Mouse (Mus musculus) thymus, postnatal 36 days (tissue): ENCODE measurements around the gene Fam219a.

Source experiments
- DNase-seq, 2 experiments: peaks; one replicate each; pipeline ENCODE4 v3.0.0; 2022; ENCODE audit warnings: mixed read lengths in 2 of 2

Gene Fam219a

DNA sequence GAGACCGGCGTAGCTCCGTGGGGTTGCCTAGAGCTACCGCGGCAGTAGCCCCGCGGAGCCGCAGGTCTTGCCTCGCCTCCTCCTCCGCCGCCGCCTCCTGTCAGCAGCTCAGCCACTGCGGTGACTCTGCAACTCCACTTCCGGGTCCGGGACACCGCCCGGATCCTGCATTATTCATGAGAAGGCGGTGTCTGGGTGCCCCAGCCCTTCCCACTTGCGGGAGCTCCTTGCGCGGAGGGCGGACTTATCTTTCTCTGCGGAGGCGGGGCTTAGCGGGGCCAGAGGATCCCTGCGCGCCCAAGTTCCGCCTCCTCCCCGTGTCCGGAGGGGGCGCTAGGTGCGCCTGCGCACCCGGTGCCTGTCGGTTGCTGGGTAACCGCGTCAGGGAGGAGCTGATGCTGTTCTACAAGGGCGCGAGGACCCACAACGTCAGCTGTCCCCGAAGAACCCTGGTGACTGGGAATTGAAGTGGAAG, at the start of gene Fam219a, which contains the start of gene Dnaic1:
Gene Fam219a, minus strand, starts transcription at position 128 of the 475 bp plus-strand sequence.
Gene Dnaic1, plus strand, starts transcription at position 365 of the 475 bp plus-strand sequence.
- DNase-seq = peak; percentile 97 to 99

DNA sequence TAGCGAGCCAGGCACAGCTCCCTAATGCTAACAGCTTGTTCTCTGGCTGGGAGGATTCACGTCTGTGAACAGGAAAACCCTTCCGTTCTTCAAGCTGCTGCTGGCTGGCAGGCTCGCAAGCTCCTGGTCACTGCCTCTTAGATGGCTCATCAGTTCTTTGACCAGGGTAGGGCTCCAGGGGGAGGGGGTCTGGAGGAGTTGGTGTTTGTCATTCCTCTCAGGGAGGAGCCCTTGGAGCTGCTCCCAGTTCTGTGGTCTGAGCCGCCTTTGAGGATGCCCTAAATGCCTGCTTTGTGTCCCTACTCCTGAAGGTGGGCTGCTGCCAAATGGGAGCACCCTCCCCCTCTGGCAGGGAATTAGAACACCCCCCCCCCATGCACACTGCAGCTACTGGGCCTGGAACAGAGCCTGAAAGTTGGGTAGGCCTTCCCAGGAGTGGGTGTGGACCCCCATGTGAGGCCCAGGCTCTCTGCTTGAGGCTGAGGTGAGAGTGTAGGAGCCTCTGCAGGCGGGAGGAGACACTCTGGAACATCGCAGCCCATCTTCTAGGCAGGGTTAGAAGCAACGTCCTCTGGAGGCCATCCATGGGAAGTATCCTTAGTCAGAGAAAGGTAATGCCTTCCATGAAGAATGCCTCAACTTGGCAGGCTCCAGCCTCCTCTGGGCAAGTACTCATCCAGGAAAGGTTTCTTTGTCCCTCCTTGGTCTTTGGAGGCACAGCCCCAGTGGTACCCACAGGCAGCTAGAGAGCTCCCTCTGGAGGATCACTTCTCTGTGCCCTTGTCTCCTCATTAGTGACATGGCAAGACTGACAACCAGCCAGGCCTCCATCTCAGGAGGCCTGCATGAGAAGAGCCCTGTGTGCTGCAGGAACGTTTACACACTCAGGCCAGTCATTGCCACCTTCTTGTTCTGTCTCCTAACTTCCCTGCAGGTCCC, 46.6 kb upstream of the Fam219a start:
- no peak for DNase-seq

DNA sequence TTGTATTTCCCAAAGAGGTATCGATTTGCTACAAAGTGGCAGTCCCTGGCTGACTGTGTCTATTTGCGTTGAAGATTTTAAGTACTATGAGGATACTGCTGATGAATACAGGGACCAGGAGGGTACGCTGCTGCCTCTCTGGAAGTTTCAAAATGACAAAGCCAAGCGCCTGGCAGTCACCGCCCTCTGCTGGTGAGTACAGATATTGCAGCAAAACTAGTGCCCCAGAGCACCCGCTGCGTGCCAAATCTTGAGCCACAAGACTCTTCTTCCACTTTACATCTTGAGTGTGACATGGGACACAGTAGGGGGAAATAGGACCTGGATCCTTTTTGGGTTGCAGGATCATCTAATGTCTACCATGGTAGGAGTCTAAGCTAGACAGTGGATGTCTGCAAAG, 44.8 kb upstream of the Fam219a start:
- peak; percentile 42 to 56 for DNase-seq

DNA sequence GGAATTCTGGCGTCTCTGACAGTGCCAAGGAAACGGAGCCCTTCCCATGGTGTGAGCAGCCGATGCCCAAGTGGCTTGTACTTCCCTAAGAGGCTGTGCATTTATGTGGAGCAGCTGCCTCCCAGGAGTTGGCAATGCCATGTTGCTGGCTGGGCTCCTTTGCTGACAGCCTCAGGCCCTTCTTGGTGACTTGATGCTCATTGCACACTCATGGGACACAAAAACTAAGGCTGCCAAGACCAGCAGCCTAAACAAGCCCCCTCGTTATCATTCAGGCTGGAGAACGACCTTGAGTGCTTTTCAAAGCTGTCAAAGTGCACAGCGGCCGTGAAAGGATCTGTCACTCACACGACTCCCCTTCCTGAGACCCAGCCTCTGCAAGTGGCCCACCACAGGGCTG, 42.8 kb upstream of the Fam219a start:
- DNase-seq = no peak

DNA sequence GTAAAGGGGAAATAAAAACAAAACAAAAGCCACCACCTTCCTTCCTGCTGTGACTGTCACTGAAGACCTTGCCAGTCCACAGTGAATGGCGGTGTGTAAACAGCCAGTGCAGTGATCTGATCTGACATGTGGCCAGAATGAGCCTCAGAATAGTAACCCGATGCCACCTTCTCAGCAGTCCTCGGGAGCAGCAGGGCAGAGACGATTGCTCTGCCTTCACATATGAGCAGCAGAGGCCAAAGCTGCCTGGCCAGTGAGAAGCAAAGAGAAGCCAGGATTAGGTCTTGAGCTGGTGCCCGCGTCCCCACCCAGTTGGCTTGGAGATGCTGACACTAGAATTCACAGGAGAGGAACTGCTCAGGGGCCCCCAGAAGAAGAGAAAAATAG, 41.2 kb upstream of the Fam219a start:
- no peak for DNase-seq

DNA sequence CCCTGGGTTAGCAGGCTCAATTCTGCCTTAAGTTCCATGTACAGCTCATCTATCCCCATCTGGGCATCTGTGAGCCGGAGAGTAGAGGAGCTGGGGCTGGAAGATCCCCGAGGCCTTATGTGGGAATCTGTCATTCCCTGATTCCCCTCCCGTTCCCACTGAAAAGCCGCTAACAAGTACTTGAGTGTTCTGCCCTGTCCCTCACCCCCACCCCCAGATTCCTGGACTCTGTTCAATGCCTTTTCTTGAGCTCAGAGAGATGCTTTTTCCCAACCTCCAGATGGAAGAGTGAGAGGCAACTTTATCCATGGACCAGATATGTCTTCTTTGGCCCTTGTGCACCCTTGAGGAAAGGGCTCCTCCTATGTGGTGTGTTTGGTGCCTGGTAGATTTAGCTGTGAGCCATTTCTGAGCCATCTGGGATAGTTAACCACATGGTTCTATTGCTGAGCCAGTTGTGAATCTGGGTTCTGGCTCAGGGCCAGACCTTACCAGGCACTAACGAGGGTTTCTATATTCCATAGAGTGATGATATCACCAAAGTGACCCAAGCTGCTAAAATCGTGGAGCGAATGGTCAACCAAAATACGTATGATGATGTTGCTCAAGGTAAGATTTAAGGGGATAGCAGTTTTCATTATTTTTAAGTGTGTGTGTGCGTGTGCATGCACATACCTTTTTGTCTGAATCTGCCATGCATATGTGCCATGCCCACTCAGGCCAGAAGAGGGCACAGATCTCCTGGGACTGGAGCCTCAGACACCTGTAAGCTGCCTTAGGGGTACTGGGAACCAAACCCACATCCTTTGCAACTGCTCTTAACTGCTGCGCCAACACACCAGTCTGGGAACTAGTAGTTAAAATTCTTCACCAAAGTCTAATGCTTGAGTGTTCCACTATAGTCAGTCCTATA, 40.6 kb upstream of the Fam219a start:
- DNase-seq = peak; percentile 39 to 48

DNA sequence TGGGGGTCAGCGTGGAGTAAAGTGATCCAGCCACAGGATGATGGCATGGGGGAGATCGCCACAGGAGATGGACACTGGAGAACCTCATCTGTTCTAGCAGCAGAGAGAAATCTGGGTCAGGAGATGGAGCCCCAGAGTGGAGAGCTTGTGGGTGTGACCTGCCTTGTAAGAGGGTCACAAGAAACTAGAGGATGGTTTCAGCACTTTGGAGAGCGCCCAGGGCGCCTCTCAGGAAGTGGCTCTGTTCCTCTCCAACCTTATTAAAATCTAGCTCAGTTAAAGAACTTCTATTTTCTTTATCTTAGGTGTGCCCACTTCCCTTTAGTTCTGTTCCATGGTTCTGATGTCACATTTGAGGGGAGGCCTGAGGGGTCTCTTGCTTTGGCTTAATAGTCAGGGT, 37.4 kb upstream of the Fam219a start:
- DNase-seq = peak; percentile 24 to 25

DNA sequence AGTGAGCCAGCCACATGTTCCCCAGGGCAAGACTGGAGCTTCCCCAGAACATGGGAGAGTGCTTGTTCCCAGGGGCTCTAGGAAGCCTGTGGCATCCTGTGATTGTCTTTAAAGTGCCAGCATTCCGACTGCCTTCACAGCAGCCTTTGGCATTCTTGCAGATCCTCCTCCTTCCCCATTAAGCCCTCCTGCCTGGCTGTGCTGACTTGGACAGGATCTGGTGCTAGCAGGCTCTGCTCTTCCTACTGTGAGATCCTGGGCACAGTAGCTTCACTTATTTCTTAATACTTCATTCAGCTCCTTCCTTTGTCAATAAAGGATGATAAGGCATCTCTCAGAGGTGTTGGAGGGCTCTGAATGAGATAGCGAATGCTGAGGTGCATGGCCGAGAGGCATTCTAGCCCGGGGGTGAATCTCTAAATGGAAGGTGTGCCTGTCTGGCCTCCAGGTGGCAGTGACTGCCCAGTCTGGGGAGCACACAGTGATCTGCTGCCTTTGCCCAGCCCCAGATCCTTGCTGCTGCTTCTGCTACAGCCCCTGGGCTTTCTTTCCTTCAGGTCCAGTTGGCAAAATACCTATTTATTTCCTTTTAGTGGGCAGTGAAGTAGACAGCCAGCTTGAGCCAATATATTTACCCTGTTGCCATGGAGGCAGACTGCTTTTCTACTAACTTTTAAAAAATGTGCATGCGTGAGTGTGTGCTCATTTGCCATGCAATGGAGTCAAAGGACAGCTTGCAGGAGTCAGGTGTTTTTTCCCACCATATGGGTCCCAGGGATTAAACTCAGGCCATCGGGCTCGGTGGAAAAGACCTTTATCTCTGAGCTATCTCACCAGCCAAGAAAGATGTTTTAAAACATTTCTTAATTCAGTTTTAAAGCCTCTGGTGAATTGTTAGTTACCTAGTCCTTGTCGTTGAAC, 35.4 kb upstream of the Fam219a start:
- DNase-seq = no peak

DNA sequence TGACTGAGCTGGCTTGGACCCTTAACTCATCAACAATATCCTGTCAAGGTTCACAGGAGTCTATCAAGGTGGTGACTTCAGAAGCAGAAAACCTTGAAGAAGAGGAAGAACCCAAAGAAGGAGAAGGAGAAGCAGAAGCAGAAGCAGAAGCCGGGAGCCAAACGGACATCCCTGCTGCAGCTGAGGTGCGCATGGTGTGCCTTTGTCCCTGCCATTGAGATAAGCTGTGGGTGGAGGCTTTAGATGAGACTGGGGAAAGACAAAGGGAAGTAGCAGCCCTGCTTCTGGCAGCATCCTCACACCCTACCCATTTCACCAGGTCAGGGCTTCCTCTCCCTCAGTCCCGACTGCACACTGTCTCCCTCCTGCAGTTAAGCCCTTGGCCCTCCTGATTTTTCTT, 33.5 kb upstream of the Fam219a start:
- DNase-seq = no peak

DNA sequence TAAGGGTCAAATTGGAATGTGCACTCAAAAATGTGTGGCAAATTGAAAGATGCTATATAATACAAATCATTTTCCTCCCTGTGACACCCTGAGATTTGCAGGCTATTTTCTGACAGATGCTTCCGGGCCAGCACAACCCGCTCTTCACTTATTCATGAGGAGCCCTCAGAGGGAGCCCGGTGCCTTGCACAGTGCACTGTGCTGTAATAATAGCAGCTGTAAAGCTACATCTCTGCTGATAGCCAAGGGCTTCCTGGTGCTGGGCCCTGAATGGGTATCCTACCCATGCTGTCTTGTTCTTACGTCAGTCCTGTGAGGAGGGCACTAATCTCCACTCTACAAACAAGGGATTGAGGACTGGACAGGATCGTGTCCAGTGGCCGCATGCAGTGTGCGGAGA, 14.0 kb upstream of the Fam219a start:
- DNase-seq = no peak

DNA sequence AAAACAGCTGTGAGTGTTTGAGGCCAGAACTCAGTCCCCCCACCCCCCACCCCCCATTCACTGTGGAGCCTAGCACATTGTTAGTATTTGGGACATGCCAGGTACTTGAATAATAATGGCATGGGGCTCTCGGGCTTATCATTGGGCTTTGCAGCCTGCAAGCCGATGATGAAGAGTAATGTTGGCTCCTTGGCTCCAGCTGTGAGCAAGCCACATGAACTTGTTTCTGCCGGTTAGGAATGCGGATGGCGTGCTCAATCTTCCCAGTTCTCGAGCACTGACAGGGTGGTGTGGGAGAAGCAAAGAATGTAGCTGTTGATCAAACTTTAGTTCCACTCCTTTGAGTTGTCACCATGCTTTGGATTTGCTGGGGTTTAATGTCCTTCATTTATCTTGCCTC, 6.6 kb upstream of the Fam219a start:
- no peak for DNase-seq

DNA sequence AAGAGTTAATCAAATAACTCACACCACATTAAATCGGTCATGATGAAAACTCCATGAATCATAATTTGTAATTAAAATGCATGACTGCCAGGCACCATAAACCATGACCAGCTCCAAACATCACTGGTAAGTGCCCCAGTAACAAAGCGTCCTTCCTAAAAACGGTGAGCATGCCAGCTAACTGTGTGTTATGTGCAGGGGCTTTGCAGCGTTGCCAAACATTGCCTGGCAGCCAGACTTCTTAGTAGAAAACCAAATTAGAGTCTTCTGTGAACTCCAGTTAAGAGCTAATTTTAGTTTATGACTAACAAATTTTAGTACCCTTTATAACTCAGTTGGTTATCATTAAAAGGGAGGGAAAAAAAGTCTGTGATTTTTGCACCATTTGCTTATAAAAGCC, 4.2 kb upstream of the Fam219a start:
- DNase-seq = no peak

DNA sequence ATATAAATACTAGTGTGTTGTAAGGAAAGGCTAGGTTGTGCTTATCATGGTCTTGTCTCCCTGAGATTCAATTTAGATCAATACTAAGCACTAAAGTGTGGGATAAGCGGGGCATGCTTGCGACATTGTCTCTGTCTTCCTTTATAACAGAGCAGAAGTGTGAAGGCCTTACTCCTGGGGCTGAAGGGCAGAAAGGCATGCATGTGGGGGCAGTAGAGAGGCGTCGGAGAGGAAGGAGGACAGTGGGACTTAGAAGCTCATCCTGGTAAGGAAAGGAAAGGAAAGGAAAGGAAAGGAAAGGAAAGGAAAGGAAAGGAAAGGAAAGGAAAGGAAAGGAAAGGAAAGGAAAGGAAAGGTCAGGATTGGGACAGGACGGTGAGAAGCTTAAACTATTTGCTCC, 2.2 kb upstream of the Fam219a start:
- DNase-seq = no peak

DNA sequence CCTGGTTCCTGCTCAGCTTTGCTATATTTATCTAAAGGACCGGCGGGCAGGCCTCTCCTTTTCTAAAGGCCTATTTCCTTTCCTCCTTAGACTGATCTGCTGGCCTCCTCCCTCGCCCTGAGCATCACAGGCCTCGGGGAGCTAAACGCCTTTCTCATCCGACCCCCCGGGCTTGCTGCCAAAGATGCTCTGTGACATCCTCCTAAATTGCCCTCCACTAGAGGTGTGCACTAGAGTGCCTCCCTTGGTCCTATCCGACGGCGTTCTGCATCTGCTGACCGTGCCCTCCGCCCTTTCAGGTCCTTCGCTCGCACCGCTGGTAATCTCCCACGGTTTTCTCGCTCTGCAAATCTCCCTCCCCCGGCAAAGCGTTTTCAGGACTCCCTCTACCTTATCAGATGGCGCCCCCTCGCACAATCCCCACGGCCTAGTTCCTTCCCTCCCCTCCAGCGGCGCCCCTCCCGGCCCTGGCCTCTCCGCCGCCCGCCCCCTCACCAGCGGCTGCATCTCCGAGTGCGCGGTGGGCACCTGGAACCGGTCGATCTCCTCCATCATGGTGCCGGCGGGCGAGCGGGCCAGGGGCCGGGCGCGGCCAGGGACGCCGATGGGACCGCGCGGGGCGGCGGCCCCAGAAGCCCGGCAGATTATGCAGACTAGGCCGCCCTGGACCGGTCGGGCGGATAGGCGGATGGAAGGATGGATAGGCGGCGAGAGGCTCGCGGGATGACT, 492 bp downstream of the Fam219a start:
- DNase-seq = peak; percentile 47 to 72

DNA sequence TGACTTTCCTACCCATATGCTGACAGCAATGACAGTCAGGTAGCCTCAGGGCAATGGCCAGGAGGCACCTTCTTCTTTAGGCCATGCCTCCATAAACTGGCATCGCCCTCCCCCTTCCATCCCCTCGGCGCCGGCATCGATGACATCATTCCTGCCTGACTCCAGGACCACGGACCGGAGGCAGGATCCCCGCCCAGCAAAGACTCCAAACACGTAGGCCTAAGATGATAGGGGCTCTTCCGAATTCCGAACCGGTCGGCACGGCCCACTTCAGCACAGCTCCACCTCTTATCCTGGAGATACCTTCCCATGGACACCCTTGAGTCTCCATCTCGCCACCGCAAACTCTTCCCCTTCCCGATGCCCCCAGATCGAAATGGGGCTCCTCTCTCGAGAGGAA, 1.1 kb downstream of the Fam219a start:
- peak in 1 of 2 experiments; percentile 32 for DNase-seq

DNA sequence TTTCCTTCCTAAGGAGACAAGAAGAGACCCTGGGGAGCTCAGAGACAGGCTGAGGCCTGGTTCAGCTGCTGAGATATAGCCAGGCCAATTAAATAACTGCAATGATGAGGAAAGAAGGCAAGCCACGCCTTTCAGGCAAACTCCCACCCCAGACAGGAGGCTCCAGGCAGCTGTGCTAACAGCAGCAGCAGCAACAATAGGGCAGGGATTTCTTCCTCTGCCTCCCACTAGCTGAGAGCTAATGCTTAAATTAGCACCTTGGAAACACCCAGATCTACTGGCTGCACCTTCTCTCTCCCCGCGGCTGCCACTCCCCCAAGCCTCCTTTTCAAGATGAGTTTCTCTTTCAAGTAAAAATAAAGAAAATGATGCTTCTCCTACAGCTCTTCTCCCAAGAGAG, 3.2 kb downstream of the Fam219a start:
- no peak for DNase-seq

DNA sequence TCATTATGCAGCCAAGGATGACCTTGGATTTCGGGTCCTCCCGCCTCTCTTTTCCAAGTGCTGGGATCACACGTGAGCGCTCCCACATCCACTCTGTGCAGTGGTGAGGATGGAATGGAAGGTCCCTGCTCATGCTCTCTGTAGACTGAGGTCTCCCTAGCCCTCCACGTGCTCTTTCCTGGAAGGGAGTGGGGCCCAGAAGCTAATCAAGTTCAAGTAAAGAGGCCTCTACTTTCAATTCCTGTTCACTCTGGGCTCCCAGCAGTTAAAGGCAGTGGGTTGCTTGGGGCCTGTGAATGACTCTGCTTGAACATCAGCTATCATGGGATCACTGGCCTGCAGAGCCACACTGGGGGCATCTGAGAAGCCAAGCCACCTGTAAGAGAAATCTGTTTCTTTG, 6.0 kb downstream of the Fam219a start:
- no peak for DNase-seq

DNA sequence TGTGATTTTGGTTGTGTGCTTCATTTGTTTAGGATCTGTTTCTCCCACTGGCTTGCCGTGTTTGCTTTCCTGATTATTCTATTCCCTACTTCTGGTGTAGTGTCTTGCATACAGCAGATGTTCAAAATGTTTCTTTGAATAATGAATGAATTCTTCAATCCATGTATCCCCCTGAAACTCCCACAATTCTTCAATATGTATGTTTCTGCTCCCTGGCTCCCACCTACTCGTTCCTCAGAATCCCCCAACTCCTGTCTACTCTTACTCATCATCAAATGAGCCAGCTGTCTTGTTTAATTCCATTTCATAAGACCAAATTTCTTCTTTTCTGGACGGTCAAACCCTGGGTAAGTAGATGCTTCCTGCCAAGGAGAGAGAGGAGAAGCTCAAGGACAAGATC, 12.2 kb downstream of the Fam219a start:
- no peak for DNase-seq

DNA sequence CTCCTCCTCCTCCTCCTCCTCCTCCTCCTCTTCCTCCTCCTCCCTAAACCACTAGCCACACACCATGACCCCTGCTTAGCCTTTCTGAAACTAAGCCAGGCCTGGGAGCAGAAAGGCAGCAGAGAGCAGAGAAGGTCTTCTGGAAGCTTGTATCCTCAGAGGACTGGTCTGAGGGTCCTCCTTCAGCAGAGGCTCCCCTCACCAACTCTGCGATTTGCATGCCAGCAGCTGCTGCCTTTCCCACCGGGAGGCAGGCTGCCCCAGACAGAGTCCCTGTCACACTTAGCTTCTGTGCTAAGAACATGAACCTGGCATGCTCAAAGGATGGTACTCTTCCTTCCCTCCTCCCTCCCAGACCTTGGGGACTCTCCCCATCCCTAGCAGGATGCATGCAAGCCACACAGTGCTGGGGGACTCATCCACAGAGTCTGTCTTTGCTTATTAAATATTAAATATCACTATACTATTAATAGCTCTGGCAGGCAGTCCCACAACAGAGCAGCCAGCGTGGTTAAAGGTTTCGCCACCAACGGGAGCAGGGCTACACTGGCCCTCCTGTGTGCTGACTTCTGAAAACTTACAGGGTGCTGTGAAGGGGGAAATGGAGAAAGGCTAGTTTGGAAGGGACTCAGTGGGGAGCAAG, 12.9 kb downstream of the Fam219a start:
- DNase-seq = no peak

DNA sequence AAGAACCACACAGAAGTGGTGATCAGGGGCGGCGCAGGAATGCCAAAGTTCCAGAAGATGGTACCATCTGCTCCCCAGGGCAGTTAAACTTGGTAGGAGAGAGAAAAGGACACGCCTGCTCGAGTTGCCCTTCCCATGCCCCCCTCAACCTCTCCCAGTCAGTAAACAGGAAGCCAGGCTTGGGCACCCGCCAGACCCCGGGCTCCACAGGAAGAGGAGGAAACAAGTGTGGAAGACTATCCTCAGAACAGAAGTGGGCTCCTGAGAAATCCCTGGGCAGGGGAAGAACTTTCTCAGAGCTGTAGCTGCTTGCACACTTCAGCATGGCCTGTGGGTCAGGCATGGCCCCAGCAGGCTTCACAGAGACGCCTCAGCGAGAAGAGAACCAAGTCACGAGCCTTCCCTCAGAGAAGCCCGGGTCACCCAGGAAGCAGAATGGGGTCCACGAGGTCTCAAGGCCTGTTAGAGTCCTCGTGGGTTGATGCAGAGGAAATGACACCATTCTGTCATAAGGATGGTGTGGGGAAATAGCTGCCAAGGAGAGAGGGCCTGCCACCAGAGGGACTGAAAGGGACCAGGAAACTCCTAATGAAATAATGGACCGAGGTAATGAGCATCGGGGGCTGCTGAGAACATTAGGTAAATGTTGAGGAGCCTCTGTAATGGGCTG, 14.2 kb downstream of the Fam219a start:
- no peak for DNase-seq

DNA sequence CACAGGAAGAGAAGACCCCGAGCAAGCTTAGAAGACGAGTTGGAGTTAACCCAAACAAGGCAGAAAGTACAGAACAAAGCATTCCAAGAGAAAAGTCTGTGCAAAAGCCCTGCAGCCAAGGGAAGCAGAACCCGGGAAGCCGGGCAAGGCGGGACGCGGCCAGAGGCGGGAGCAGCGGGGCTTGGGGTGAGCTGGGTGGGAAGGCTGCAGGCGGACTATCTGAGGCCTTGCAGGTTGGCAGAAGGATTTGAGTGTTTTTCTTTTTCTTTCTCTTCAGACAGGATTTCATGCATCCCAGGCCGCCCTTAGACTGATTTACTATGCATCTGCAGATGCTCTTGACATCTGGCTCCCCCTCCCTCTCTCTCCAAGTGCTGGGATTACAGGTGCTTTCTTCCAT, 16.2 kb downstream of the Fam219a start:
- DNase-seq = no peak
